Mouse (Mus musculus): ENCODE data around the gene Golga1.

DNA sequence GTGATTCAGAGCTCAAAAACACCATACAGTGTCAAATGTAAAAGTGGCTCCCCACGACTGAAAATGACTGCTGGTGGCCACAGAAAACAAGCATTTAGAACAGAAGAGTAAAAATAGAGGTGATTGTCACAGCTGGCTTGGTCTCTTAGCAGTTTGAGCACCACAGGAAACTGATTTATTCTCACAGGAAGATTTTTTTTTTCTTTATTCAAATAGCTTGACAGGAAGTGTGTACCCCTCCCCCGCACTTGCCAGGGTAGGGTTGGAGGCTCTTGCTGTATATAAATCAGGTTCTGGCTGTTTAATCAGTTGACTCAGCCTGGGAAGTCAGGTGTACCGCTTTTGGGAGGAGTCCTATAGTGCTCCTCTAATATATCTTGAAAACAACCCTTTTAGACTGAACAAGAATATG lies 56.4 kb downstream of the Golga1 start:
- TF ChIP-seq POLR2A (IDR thresholded peaks at IDR 0.05; ENCODE audit: low read depth, low read length) (no peak), CTCF (IDR thresholded peaks at IDR 0.05; ENCODE audit: extremely low read depth, insufficient read depth, insufficient read length, insufficient replicate concordance) (no peak)
